Mouse (Mus musculus): Measurements from ENCODE around the gene Ing4.

Gene Ing4

GRCm38 (mm10) chr6:125094843-125095242 is 55.3 kb downstream of the Ing4 start:
- peak; percentile 90 for DNase-seq

DNA sequence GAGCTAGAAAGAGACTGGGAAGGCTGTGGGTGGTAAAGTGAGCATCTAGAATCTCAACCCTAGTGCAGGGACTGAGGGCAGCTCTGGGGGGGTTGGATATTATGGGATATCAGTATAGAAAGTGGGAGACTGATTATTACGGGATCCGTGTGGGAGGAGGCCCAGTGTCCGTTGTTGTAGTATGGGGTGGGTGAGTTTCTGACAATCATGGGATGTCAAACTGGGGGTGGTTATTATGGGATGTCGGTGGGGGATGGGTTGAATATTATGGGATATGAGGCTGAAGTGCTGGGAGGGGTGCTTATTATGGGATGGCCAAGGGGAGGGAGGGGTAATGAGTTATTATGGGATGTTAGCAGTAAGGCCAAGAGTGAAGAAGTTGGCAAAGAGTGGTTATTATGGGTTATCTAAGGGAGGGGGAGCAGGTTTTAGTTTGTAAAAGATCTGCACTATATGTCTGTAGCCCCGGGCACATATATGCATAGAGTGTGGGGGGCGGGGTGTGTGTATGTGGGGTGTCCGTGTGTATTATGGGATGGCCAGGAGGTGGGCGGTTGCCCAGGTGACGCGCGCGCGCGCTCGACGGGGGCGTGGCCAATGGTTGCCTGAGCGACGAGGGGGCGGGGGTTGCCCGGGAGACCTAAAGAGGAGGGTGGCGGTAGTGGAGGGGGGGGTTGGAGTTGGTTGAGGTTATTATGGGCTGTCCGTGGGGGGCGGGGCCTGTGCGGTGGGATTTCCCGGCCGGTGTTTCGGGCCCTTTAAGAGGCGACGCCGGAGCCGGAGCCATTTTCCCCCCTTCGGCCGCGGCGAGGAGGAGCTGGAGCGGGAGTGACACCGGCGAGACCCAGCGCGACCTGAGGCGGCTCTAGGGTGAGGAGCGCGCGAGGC is 56.1 kb downstream of the Ing4 start, which contains the start of gene Chd4:
Gene Chd4, plus strand, starts transcription at position 591 of the 888 bp plus-strand sequence.
- peak; percentile 99 for DNase-seq

DNA sequence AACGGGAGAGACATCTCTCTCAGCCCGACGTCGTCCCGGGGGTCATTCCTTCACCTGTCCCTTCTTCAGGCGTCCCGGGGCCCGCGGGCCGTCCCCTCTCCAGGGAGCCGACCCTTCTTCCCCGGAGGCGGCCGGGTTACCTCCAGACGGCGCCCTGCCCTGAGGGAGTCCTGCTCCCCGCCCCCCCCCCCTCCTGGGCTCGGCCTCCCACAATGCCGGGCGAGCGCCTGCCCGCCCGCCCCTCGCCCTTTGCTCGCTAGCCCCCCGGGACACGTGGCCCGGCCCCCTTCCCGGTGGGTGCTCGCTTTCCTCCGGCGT is 56.7 kb downstream of the Ing4 start:
- DNase-seq, result no peak

DNA sequence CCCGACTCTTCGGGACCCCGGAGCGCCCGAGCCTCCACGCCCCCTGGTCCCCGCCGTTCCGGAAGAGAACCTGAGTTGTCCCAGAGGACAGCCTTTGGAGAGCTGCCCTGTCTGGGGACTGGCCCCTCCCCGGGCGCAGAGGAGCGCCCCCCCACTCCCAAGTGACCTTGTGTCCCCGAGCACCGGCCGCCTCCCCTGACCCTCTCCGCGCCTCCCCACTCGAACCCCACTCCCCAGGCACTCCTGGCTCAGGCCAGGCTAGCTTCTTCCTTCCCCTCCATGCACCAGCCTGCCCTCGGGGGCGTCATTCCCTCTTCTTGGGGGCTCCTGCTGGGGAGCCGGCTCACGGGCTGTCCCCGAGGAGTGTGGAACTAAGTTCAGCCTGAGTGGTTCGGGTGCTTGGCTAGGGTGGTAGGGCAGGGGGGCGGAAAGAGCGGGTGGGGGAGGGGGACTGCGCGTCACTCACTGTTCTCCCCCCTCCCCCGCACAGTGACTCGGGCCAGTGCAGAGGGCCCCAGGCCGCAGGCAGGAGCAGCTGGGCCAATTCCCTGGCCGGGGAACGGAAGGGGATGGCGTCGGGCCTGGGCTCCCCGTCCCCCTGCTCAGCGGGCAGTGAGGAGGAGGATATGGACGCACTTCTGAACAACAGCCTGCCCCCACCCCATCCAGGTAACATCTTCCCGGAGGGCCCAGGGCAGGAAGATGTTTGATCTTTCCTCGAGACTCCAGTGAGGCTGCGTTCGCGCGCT is 57.2 kb downstream of the Ing4 start:
- DNase-seq, result peak; percentile 98

GRCm38 (mm10) chr6:125097346-125097689 is 57.8 kb downstream of the Ing4 start:
- no peak for DNase-seq

GRCm38 (mm10) chr6:125097951-125098350 is 58.4 kb downstream of the Ing4 start:
- DNase-seq, result peak; percentile 93

GRCm38 (mm10) chr6:125098513-125098912 is 59.0 kb downstream of the Ing4 start:
- DNase-seq, result peak; percentile 93

All from heart, adult 11 months (tissue).